Mouse (Mus musculus) intestine, embryonic 16.5 days (tissue): ENCODE data around the gene Olfr1263. TPM values are rescaled to one million over a fixed set of nuclear protein-coding genes. Genes with fewer than 3 reads are reported as not detected.

ENCODE experiments used
- ATAC-seq: fragments of 200-750 bp; cut with Nextera tagmentation; 2 replicates; pipeline ENCODE4 v1.8.0; 2017; ENCODE audit warnings: moderate TSS enrichment, moderate library complexity
- H3K27ac ChIP-seq: fragments of 300-500 bp; sonication (generic); 2 replicates; pipeline ENCODE4 v1.5.1; 2014; ENCODE audit warnings: mild to moderate bottlenecking, low read length
- H3K27me3 ChIP-seq: fragments of 300-500 bp; sonication (generic); replicated peaks from 2 replicates; pipeline ENCODE4 v1.6.1; 2014; ENCODE audit warnings: low read length, control low read depth, mixed read lengths; ENCODE audit not compliant: control insufficient read depth, insufficient read depth
- H3K36me3 ChIP-seq: fragments of 300-500 bp; sonication (generic); 2 replicates; pipeline ENCODE4 v1.6.1; 2014; ENCODE audit warnings: low read length, control low read depth; ENCODE audit not compliant: control insufficient read depth, insufficient read depth
- H3K4me1 ChIP-seq: fragments of 300-500 bp; sonication (generic); 2 replicates; pipeline ENCODE4 v1.6.1; 2014; ENCODE audit warnings: low read length, control low read depth, mixed read lengths; ENCODE audit not compliant: control insufficient read depth, insufficient read depth
- H3K4me2 ChIP-seq: fragments of 300-500 bp; sonication (generic); 2 replicates; pipeline ENCODE4 v1.6.1; 2014; ENCODE audit warnings: low read depth, low read length, control low read depth
- H3K4me3 ChIP-seq: fragments of 300-500 bp; sonication (generic); 2 replicates; pipeline ENCODE4 v1.5.1; 2014; ENCODE audit warnings: mild to moderate bottlenecking, low read length
- H3K9ac ChIP-seq: fragments of 300-500 bp; sonication (generic); 2 replicates; pipeline ENCODE4 v1.6.1; 2014; ENCODE audit warnings: low read depth, low read length
- H3K9me3 ChIP-seq: fragments of 300-500 bp; sonication (generic); 2 replicates; pipeline ENCODE4 v1.6.1; 2016; ENCODE audit warnings: low read length, control low read depth; ENCODE audit not compliant: control insufficient read depth
- WGBS: fragments of 180-500 bp; shearing (Covaris S2); extraction: QIAGEN DNeasy Blood & Tissue Kit; methylation state at CpG from one replicate; pipeline ENCODE4 v1.1.7; 2014; 5-methylcytosine and 5-hydroxymethylcytosine counted together
- polyA plus RNA-seq: library from polyadenylated mRNA; unstranded; fragments of >200 nt; fragmentation: Nextera tagmentation; extraction: Ambion mirVana; gene quantifications from 2 replicates; pipeline ENCODE4 v1.2.1, GENCODE M21; 2015

Gene Olfr1263
- not detected in 2 replicates for polyA plus RNA-seq

DNA sequence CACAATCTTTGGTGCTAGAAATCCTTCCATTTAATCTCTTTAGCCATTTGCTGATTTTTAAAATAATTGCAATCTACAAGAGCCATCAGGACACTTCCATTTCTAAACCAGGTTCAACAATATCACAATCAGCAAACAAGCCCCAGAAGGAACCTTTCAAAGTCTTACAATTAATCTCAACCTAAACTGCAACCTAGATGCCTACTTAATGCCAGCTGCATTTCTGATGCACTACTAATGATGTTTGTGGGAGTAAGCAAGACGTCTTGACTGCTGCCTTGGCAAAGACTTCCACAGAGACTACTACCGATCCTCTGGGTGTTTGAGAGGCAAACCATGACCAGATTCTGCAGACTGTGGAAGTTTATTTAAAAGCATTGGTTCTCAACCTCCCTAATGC is at the start of gene Olfr1263:
Gene Olfr1263, plus strand, starts transcription at position 301 of the 400 bp plus-strand sequence.
- no peak within 1 kb of the TSS for H3K27ac ChIP-seq
- H3K36me3 ChIP-seq: no peaks in the 10 kb centered on the region
- H3K4me2 ChIP-seq: no peak within 1 kb of the TSS
- H3K27me3 ChIP-seq: no peaks in the 10 kb centered on the region
- WGBS: 82% methylated on average over 2 of the region's 2 CpGs
- no peak for ATAC-seq
- H3K9ac ChIP-seq: no peak within 1 kb of the TSS
- no peaks in the 10 kb centered on the region for H3K4me1 ChIP-seq
- no peaks in the 10 kb centered on the region for H3K9me3 ChIP-seq
- no peak within 1 kb of the TSS for H3K4me3 ChIP-seq

DNA sequence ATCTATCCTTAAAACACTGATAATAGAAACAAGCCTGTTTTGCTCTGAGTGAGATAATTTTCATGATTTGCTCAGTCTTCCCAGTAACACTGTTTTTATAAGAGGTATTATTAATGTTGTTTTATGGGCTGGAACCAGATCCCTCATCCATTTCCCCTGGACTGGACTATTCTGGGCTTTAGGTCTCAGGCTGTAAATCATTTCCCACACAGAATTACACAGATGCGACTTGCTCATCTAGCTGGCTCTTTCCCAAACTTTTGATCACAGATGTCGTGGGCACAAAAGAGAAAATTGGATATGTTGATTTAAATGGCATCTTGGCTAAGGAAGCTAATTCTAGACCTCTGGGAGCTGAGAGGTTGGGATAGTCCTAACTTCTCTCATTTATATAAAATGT is 37.7 kb upstream of the Olfr1263 start, which contains the start of gene Olfr1260:
Gene Olfr1260, plus strand, starts transcription at position 157 of the 400 bp plus-strand sequence.
- ATAC-seq: no peak
- Histone ChIP-seq H3K4me2 (no peak within 1 kb of the TSS), H3K9ac (no peak within 1 kb of the TSS), H3K36me3 (no peaks in the 10 kb centered on the region), H3K27me3 (no peaks in the 10 kb centered on the region), H3K27ac (no peak within 1 kb of the TSS), H3K4me1 (no peaks in the 10 kb centered on the region), H3K9me3 (no peaks in the 10 kb centered on the region), H3K4me3 (no peak within 1 kb of the TSS)
- 49% methylated on average over 2 of the region's 2 CpGs for WGBS

DNA sequence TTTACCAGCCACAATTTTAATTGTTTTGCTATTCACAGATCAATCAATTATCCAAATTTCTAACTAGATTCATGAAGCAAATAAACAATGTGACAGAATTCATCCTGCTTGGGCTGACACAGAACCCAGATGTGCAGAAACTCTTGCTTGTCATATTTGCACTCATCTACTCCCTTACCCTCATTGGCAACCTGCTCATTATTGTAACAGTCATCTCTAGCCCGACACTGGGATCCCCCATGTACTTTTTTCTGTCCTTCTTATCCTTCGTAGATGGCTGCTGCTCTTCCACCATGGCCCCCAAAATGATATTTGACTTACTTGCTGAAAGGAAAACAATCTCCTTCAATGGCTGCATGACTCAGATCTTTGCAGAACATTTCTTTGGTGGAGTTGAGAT is 34.2 kb upstream of the Olfr1263 start:
- Histone ChIP-seq H3K4me2 (no peak overlapping the region), H3K27me3 (no peaks in the 10 kb centered on the region), H3K4me3 (no peak overlapping the region), H3K4me1 (no peaks in the 10 kb centered on the region), H3K9ac (no peak overlapping the region), H3K36me3 (no peaks in the 10 kb centered on the region), H3K9me3 (no peaks in the 10 kb centered on the region), H3K27ac (no peak overlapping the region)
- WGBS: 82% methylated on average over 2 of the region's 2 CpGs
- no peak for ATAC-seq

DNA sequence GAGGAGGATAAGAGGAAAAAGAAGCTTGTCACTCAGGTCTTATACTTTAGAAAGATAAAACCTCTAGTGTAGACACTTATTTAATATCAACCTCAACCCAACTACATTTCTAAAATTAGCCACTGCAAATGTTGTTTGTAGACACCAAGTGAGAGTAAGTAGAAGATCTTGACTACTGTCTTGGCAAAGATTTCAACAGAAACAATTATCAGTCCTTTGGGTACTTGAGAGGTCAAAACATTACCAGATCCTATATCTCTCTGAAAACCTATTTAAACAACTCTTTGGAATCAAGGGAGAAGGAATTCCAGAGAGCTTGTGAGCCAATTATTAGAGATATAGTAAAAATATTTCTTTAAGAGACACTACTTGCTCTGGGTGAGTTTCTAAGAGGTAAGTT is 21.0 kb upstream of the Olfr1263 start, which contains the start of gene Olfr1261:
Gene Olfr1261, plus strand, starts transcription at position 301 of the 400 bp plus-strand sequence.
- Histone ChIP-seq H3K4me2 (no peak within 1 kb of the TSS), H3K9ac (no peak within 1 kb of the TSS), H3K27me3 (no peaks in the 10 kb centered on the region), H3K9me3 (no peaks in the 10 kb centered on the region), H3K4me1 (no peaks in the 10 kb centered on the region), H3K27ac (no peak within 1 kb of the TSS), H3K36me3 (no peaks in the 10 kb centered on the region), H3K4me3 (no peak within 1 kb of the TSS)
- ATAC-seq: no peak

DNA sequence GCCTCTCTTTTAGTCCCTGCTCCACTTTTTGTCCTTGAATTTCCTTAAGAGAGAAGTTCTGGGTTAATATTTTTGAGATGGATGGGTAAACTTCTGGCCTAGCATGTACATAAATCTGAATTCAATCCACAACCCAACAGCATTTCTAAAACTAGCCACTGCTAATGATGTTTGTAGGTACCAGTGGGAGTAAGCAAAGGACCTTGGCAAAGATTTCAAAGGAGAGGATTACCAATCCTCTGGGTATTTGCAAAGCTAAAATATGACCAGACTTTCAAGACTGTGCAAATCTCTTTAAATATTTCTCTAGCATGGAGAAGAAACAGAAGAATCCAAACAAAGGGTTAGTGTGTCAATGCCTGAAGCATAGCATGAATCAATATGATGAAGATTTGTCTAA is 12.1 kb upstream of the Olfr1263 start, which contains the start of gene Olfr1262:
Gene Olfr1262, plus strand, starts transcription at position 301 of the 400 bp plus-strand sequence.
- no peaks in the 10 kb centered on the region for H3K9me3 ChIP-seq
- H3K36me3 ChIP-seq: no peaks in the 10 kb centered on the region
- no peak within 1 kb of the TSS for H3K27ac ChIP-seq
- no peak within 1 kb of the TSS for H3K4me2 ChIP-seq
- H3K4me3 ChIP-seq: no peak within 1 kb of the TSS
- no peaks in the 10 kb centered on the region for H3K27me3 ChIP-seq
- H3K4me1 ChIP-seq: no peaks in the 10 kb centered on the region
- no peak within 1 kb of the TSS for H3K9ac ChIP-seq
- ATAC-seq: no peak

DNA sequence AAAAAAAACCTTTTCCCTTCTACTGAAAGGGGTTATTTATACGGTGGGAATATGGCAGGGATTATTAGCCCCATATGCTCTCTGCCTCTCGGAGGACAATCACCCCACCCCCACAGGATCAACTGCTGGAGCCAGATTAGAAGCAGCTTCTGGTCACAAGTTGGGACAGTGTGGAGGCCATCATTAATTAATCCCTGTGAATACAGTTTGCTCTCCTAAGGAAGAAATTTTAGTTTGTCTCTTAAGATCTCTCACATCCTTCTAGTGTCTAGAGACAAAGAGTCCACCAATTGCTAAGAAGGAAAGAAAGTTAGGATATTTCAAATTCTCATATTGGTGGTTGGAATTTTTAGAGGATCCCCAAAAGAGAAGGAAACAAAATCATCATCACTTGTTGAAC is 13.5 kb downstream of the Olfr1263 start, which contains the start of gene Olfr1264:
Gene Olfr1264, minus strand, starts transcription at position 101 of the 400 bp plus-strand sequence.
- Histone ChIP-seq H3K4me2 (no peak within 1 kb of the TSS), H3K27me3 (no peaks in the 10 kb centered on the region), H3K9me3 (no peaks in the 10 kb centered on the region), H3K4me3 (no peak within 1 kb of the TSS), H3K9ac (no peak within 1 kb of the TSS), H3K27ac (no peak within 1 kb of the TSS), H3K4me1 (no peaks in the 10 kb centered on the region), H3K36me3 (no peaks in the 10 kb centered on the region)
- 66% methylated on average over 2 of the region's 2 CpGs for WGBS
- no peak for ATAC-seq

DNA sequence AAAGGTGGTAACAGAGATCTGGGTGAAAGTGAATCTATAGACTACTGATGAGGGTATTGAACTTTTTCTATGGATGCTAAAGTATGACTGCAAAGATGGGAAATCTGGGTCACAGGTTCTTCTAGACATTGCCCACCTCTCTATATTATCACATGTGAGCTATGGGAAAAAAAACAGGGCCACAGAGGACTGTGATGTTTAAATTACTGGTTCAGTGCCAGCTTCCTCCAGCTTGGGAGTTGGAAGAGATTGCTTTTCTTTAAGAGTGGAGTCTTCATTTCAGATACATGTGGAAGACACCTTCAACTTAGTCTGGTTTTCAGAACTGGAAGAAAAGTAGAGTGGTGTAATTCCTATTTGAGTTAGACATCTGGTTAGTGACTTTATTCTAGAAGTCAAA is 23.1 kb downstream of the Olfr1263 start, which contains the start of gene Olfr1265:
Gene Olfr1265, plus strand, starts transcription at position 301 of the 400 bp plus-strand sequence.
- no peak within 1 kb of the TSS for H3K4me3 ChIP-seq
- no peaks in the 10 kb centered on the region for H3K4me1 ChIP-seq
- H3K27ac ChIP-seq: no peak within 1 kb of the TSS
- H3K36me3 ChIP-seq: no peaks in the 10 kb centered on the region
- H3K27me3 ChIP-seq: no peaks in the 10 kb centered on the region
- no peaks in the 10 kb centered on the region for H3K9me3 ChIP-seq
- no peak for ATAC-seq
- H3K9ac ChIP-seq: no peak within 1 kb of the TSS
- H3K4me2 ChIP-seq: no peak within 1 kb of the TSS

DNA sequence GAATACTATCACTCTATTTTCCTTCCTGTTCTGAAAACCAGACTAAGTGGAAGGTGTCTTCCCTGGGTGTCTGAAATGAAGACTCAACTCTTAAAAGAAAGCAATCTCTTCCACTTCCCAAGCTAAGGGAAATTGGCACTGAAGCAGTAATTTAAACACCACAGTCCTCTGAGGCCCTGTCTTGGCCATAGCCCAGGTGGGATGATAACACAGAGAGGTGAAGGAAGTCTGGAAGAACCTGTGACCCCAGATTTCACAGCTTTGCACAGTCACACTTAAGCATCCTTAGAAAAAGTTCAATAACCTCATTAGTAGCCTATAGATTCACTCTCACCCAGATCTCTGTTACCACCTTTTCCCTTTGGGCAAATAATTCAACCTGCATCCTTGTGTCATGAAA is 51.6 kb downstream of the Olfr1263 start, which contains the start of gene Olfr140:
Gene Olfr140, minus strand, starts transcription at position 101 of the 400 bp plus-strand sequence.
- no peak for ATAC-seq
- Histone ChIP-seq H3K27me3 (no peaks in the 10 kb centered on the region), H3K9me3 (no peaks in the 10 kb centered on the region), H3K27ac (no peak within 1 kb of the TSS), H3K4me2 (no peak within 1 kb of the TSS), H3K36me3 (no peaks in the 10 kb centered on the region), H3K4me1 (no peaks in the 10 kb centered on the region), H3K4me3 (no peak within 1 kb of the TSS), H3K9ac (no peak within 1 kb of the TSS)
